Mouse (Mus musculus): ENCODE results near the gene Sim2. TPM values are rescaled to one million over a fixed set of nuclear protein-coding genes. Genes with fewer than 3 reads are reported as not detected.

The Sim2 gene
- polyA plus RNA-seq, 1 experiment from 2014 or later = 4.3 TPM

- Histone ChIP-seq H3K4me3 (no peak overlapping the region), H3K36me3 (no peaks in the 10 kb centered on the region), H3K4me1 (peaks cover 13% of the 10 kb centered on the region; the same call in 1 of the 2 replicates), H3K4me2 (replicated peaks) (no peak overlapping the region), H3K27me3 (0 out of 2 replicates have a peak, but pooled peaks cover 4% of the 10 kb centered on the region), H3K9me3 (no peaks in the 10 kb centered on the region), H3K9ac (no peak overlapping the region), H3K27ac (no peak overlapping the region)
- WGBS = 16% methylated on average over 9 of the region's 9 CpGs
- peak; percentile 68; the same call in 1 of the 2 replicates for ATAC-seq (ENCODE audit: insufficient number of reproducible peaks, insufficient read depth, low FRiP score, low TSS enrichment)
These were observed 24.9 kb upstream of the Sim2 start for GRCm38 (mm10) chr16:94059820-94060219.

- Histone ChIP-seq H3K27ac (no peak overlapping the region), H3K4me1 (peaks cover 10% of the 10 kb centered on the region; the same call in 1 of the 2 replicates), H3K9me3 (no peaks in the 10 kb centered on the region), H3K4me3 (no peak overlapping the region), H3K36me3 (no peaks in the 10 kb centered on the region), H3K9ac (no peak overlapping the region), H3K27me3 (no peaks in the 10 kb centered on the region; the same call in 1 of the 2 replicates), H3K4me2 (replicated peaks) (no peak overlapping the region)
- WGBS = 35% methylated on average over 9 of the region's 9 CpGs
- ATAC-seq (ENCODE audit: insufficient number of reproducible peaks, insufficient read depth, low FRiP score, low TSS enrichment) = no peak
These were observed 20.5 kb upstream of the Sim2 start for GRCm38 (mm10) chr16:94064211-94064610.

GRCm38 (mm10) chr16:94065728-94066674 is 18.7 kb upstream of the Sim2 start:
- Histone ChIP-seq H3K36me3 (no peaks in the 10 kb centered on the region), H3K9ac (no peak overlapping the region), H3K27me3 (peaks cover 11% of the 10 kb centered on the region; the same call in 1 of the 2 replicates), H3K4me2 (replicated peaks) (peak overlapping the region; percentile 16; the same call in 1 of the 2 replicates), H3K9me3 (no peaks in the 10 kb centered on the region), H3K4me3 (no peak overlapping the region), H3K4me1 (0 out of 2 replicates have a peak, but pooled peaks cover 4% of the 10 kb centered on the region), H3K27ac (no peak overlapping the region)
- no peak for ATAC-seq (ENCODE audit: insufficient number of reproducible peaks, insufficient read depth, low FRiP score, low TSS enrichment)
- WGBS = 63% methylated on average over 24 of the region's 24 CpGs

GRCm38 (mm10) chr16:94066771-94067170 is 18.0 kb upstream of the Sim2 start:
- 0 out of 2 replicates have a peak, but pooled peaks cover 4% of the 10 kb centered on the region for H3K4me1 ChIP-seq
- H3K9me3 ChIP-seq = no peaks in the 10 kb centered on the region
- 81% methylated on average over 6 of the region's 6 CpGs for WGBS
- H3K9ac ChIP-seq = no peak overlapping the region
- no peak overlapping the region for H3K27ac ChIP-seq
- ATAC-seq (ENCODE audit: insufficient number of reproducible peaks, insufficient read depth, low FRiP score, low TSS enrichment) = no peak
- H3K27me3 ChIP-seq = peaks cover 11% of the 10 kb centered on the region
- no peaks in the 10 kb centered on the region for H3K36me3 ChIP-seq
- H3K4me3 ChIP-seq = no peak overlapping the region
- no peak overlapping the region for H3K4me2 ChIP-seq (replicated peaks)

- H3K4me2 ChIP-seq (replicated peaks) = no peak overlapping the region
- H3K27ac ChIP-seq = no peak overlapping the region
- H3K4me3 ChIP-seq = no peak overlapping the region
- H3K36me3 ChIP-seq = no peaks in the 10 kb centered on the region
- H3K27me3 ChIP-seq = peaks cover 11% of the 10 kb centered on the region
- no peak for ATAC-seq (ENCODE audit: insufficient number of reproducible peaks, insufficient read depth, low FRiP score, low TSS enrichment)
- no peak overlapping the region for H3K9ac ChIP-seq
- WGBS = 48% methylated on average over 5 of the region's 5 CpGs
- 0 out of 2 replicates have a peak, but pooled peaks cover 4% of the 10 kb centered on the region for H3K4me1 ChIP-seq
- no peaks in the 10 kb centered on the region for H3K9me3 ChIP-seq
These were observed 17.5 kb upstream of the Sim2 start for GRCm38 (mm10) chr16:94067280-94067679.

GRCm38 (mm10) chr16:94069061-94069460 is 15.7 kb upstream of the Sim2 start:
- no peak overlapping the region for H3K9ac ChIP-seq
- no peak overlapping the region for H3K4me2 ChIP-seq (replicated peaks)
- H3K4me1 ChIP-seq = 0 out of 2 replicates have a peak, but pooled peaks cover 3% of the 10 kb centered on the region
- no peak overlapping the region for H3K27ac ChIP-seq
- no peak for ATAC-seq (ENCODE audit: insufficient number of reproducible peaks, insufficient read depth, low FRiP score, low TSS enrichment)
- H3K4me3 ChIP-seq = no peak overlapping the region
- no peaks in the 10 kb centered on the region for H3K9me3 ChIP-seq
- WGBS = 93% methylated on average over 5 of the region's 5 CpGs
- no peaks in the 10 kb centered on the region for H3K36me3 ChIP-seq
- H3K27me3 ChIP-seq = peaks cover 18% of the 10 kb centered on the region

GRCm38 (mm10) chr16:94070920-94071319 is 13.8 kb upstream of the Sim2 start:
- Histone ChIP-seq H3K4me1 (no peaks in the 10 kb centered on the region), H3K27me3 (peaks cover 28% of the 10 kb centered on the region), H3K9me3 (no peaks in the 10 kb centered on the region), H3K4me2 (replicated peaks) (no peak overlapping the region), H3K9ac (no peak overlapping the region), H3K4me3 (no peak overlapping the region), H3K36me3 (no peaks in the 10 kb centered on the region), H3K27ac (no peak overlapping the region)
- 73% methylated on average over 9 of the region's 9 CpGs for WGBS
- ATAC-seq (ENCODE audit: insufficient number of reproducible peaks, insufficient read depth, low FRiP score, low TSS enrichment) = no peak

GRCm38 (mm10) chr16:94071468-94071867 is 13.3 kb upstream of the Sim2 start:
- ATAC-seq (ENCODE audit: insufficient number of reproducible peaks, insufficient read depth, low FRiP score, low TSS enrichment) = no peak
- Histone ChIP-seq H3K4me2 (replicated peaks) (no peak overlapping the region), H3K4me3 (no peak overlapping the region), H3K36me3 (no peaks in the 10 kb centered on the region), H3K27ac (no peak overlapping the region), H3K4me1 (no peaks in the 10 kb centered on the region), H3K9me3 (no peaks in the 10 kb centered on the region), H3K27me3 (peaks cover 33% of the 10 kb centered on the region), H3K9ac (no peak overlapping the region)
- 74% methylated on average over 8 of the region's 8 CpGs for WGBS

- WGBS = 35% methylated on average over 19 of the region's 19 CpGs
- H3K4me1 ChIP-seq = no peaks in the 10 kb centered on the region
- no peak for ATAC-seq (ENCODE audit: insufficient number of reproducible peaks, insufficient read depth, low FRiP score, low TSS enrichment)
- H3K27me3 ChIP-seq = peaks cover 52% of the 10 kb centered on the region
- H3K4me2 ChIP-seq (replicated peaks) = no peak overlapping the region
- H3K9ac ChIP-seq = no peak overlapping the region
- H3K4me3 ChIP-seq = no peak overlapping the region
- H3K36me3 ChIP-seq = no peaks in the 10 kb centered on the region
- no peak overlapping the region for H3K27ac ChIP-seq
- H3K9me3 ChIP-seq = no peaks in the 10 kb centered on the region
These were observed 9.2 kb upstream of the Sim2 start for GRCm38 (mm10) chr16:94075362-94076027.

- Histone ChIP-seq H3K27me3 (peaks cover 79% of the 10 kb centered on the region), H3K4me1 (peaks cover 3% of the 10 kb centered on the region; the same call in 1 of the 2 replicates), H3K9ac (no peak overlapping the region), H3K9me3 (no peaks in the 10 kb centered on the region), H3K36me3 (no peaks in the 10 kb centered on the region), H3K27ac (no peak overlapping the region), H3K4me2 (replicated peaks) (peak overlapping the region; percentile 33), H3K4me3 (peak overlapping the region; percentile 15; the same call in 1 of the 2 replicates)
- WGBS = 2% methylated on average over 23 of the region's 23 CpGs
- ATAC-seq (ENCODE audit: insufficient number of reproducible peaks, insufficient read depth, low FRiP score, low TSS enrichment) = no peak
These were observed 6.2 kb upstream of the Sim2 start for GRCm38 (mm10) chr16:94078318-94079074.

Data from embryonic facial prominence, embryonic 12.5 days (tissue).